Mouse (Mus musculus) midbrain, embryonic 16.5 days (tissue): ENCODE data around the gene Mark4. TPM values are rescaled to one million over a fixed set of nuclear protein-coding genes. Genes with fewer than 3 reads are reported as not detected.
A peak's percentile ranks its signal among the peaks of the same experiment; 100 is the strongest.

Source experiments
- ATAC-seq: fragments of 200-750 bp; cut with Nextera tagmentation; 2 replicates; pipeline ENCODE4 v1.8.0; 2017; ENCODE audit warnings: moderate TSS enrichment
- H3K27ac ChIP-seq: fragments of 300-500 bp; sonication (generic); 2 replicates; pipeline ENCODE4 v1.5.1; 2014; ENCODE audit warnings: mild to moderate bottlenecking, low read length, mixed read lengths
- H3K27me3 ChIP-seq: fragments of 300-500 bp; sonication (generic); 2 replicates; pipeline ENCODE4 v1.6.1; 2014; ENCODE audit warnings: low read depth, low read length, mixed read lengths; ENCODE audit not compliant: control insufficient read depth, insufficient read depth
- H3K36me3 ChIP-seq: fragments of 300-500 bp; sonication (generic); 2 replicates; pipeline ENCODE4 v1.6.1; 2014; ENCODE audit warnings: mild to moderate bottlenecking, low read length, moderate library complexity, mixed read lengths; ENCODE audit not compliant: control insufficient read depth, insufficient read depth
- H3K4me1 ChIP-seq: fragments of 300-500 bp; sonication (generic); 2 replicates; pipeline ENCODE4 v1.6.1; 2014; ENCODE audit warnings: mild to moderate bottlenecking, low read length, mixed read lengths; ENCODE audit not compliant: control insufficient read depth, insufficient read depth
- H3K4me2 ChIP-seq: fragments of 300-500 bp; sonication (generic); 2 replicates; pipeline ENCODE4 v1.6.1; 2014; ENCODE audit warnings: mild to moderate bottlenecking, low read length, mixed read lengths
- H3K4me3 ChIP-seq: fragments of 300-500 bp; sonication (generic); 2 replicates; pipeline ENCODE4 v1.5.1; 2014; ENCODE audit warnings: low read depth, mild to moderate bottlenecking, low read length, moderate library complexity, mixed read lengths
- H3K9ac ChIP-seq: fragments of 300-500 bp; sonication (generic); 2 replicates; pipeline ENCODE4 v1.6.1; 2014; ENCODE audit warnings: low read depth, low read length, mixed read lengths
- H3K9me3 ChIP-seq: fragments of 300-500 bp; sonication (generic); replicated peaks from 2 replicates; pipeline ENCODE4 v1.6.1; 2014; ENCODE audit warnings: mild to moderate bottlenecking, low read length, mixed read lengths; ENCODE audit not compliant: control insufficient read depth, poor library complexity, severe bottlenecking
- WGBS: fragments of 180-500 bp; shearing (Covaris S2); extraction: QIAGEN DNeasy Blood & Tissue Kit; methylation state at CpG from one replicate; pipeline ENCODE4 v1.1.7; 2014; 5-methylcytosine and 5-hydroxymethylcytosine counted together
- polyA plus RNA-seq: library from polyadenylated mRNA; unstranded; fragments of >200 nt; fragmentation: Nextera tagmentation; extraction: Ambion mirVana; gene quantifications from 2 replicates; pipeline ENCODE4 v1.2.1, GENCODE M21; 2015

Mark4 gene
- polyA plus RNA-seq, 1 experiment from 2014 or later = 14.8 TPM

DNA sequence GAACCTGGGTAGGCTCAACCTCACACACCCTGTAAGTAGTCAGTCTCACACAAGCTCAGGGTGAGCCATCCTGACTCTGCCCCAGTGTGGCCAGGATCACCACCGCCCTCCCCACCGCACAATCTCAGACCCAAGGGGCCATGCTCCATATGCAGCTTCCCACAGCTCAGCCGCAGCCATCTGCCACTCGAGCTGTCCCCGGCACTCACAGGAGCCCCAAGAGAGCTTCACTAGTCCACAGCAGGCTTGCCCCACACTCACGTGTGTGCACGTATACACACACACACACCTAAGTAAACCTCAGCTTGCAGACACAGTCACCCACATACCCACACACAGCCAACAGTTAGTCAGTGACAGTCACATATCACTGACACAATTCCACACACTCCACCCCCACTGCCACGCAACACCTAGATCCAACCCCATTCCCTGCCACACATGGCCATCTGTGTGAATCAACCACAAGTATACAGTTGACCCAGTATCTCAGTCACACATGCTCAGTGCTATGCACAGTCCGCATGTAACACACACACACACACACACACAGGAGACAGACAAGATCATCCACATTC lies 56.0 kb downstream of the Mark4 start:
- Histone ChIP-seq H3K27ac (no peak overlapping the region), H3K36me3 (no peaks in the 10 kb centered on the region), H3K9ac (no peak overlapping the region), H3K9me3 (no peaks in the 10 kb centered on the region), H3K4me1 (peaks cover 3% of the 10 kb centered on the region), H3K4me2 (no peak overlapping the region), H3K27me3 (peaks cover 33% of the 10 kb centered on the region), H3K4me3 (no peak overlapping the region)
- 68% methylated on average over 9 of the region's 9 CpGs for WGBS
- ATAC-seq = no peak

DNA sequence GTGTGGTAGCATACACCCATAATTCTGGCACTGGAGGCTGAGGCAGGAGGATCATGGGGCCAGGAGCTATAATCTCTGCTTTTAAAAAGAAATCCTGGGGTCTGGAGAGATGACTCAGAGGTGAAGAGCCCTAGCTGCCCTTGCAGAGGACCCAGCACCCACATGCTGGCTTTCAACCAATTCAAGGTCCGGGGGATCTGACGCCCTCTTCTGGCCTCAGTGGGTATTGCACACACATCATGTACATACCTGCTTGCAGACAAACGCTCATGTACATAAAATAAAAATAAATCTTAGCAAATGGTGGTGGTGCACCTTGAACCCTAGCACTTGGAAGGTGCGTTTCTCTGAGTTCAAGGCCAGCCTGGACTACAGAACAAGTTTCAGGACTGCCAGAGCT lies 57.7 kb downstream of the Mark4 start:
- peaks cover 33% of the 10 kb centered on the region for H3K27me3 ChIP-seq
- no peak for ATAC-seq

DNA sequence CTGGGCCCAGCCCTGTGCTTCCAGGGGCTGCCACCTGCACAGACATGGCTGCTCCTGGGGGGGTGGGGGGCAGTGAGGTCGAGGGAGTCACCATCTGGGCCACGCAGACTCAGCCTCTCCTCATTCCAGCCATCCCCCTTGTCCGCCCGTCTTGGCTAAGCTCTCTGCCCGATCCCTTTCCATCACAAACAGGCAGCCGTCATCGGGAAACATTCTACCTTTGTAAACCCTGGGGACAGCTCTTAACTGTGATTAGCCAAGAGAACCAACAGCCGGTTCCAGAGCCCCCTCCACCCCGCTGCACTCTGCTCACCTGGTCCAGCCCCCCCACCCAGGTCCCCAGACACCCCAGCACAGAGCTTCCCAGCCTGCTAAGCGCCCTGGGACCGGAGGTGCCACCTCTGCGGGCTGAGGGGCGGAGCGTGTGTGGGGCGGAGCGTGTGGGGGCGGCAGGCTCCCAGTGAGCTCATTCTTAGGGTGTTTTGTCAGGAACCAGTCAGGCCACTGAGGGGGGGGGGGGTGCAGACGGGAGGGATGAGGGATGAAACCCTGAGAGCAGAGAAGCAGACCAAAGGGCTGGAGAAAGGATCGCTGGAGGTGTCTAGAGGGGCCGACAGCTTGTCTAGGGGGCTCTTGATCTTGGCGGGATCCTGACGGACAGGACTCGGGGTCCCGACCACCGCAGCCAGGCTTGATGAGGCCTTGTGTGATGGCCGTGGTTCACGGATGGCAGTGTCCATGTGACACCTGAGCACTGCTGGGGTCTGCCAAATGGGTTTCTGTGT lies 58.9 kb downstream of the Mark4 start:
- no peak overlapping the region for H3K27ac ChIP-seq
- H3K27me3 ChIP-seq = peaks cover 30% of the 10 kb centered on the region
- peak overlapping the region; percentile 20 for H3K4me3 ChIP-seq
- H3K9me3 ChIP-seq = no peaks in the 10 kb centered on the region
- H3K36me3 ChIP-seq = peaks cover 11% of the 10 kb centered on the region
- peak overlapping the region; percentile 31 for H3K9ac ChIP-seq
- ATAC-seq = no peak
- peaks cover 3% of the 10 kb centered on the region for H3K4me1 ChIP-seq
- 4% methylated on average over 26 of the region's 27 CpGs for WGBS
- peak overlapping the region; percentile 46 for H3K4me2 ChIP-seq

More for the DNA sequence above, 57.7 kb downstream of the Mark4 start:
- no peak overlapping the region for H3K27ac ChIP-seq
- peaks cover 3% of the 10 kb centered on the region for H3K4me1 ChIP-seq
- H3K9ac ChIP-seq = no peak overlapping the region
- no peaks in the 10 kb centered on the region for H3K9me3 ChIP-seq
- H3K4me3 ChIP-seq = no peak overlapping the region
- 83% methylated on average over 4 of the region's 4 CpGs for WGBS
- H3K36me3 ChIP-seq = no peaks in the 10 kb centered on the region
- H3K4me2 ChIP-seq = no peak overlapping the region

DNA sequence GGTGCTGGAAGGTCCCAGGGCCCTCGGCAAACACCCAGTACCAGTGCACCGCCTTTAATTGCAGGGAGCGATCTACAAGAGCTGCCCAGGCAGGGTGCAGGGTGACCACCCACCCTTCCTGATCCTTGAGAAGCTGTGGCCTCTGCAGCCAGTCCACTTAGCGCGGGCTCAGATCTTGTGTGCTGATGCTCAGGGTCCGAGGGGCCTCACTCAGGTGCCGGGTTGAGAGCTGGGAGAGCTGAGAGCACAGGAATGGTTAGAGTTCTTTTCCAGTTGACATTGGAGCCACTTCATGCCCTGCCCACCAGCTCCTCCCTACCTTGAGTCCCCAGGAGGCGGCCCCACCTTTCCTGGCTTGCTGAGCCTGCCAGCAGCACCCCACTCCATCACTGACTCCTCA lies 64.1 kb downstream of the Mark4 start:
- Histone ChIP-seq H3K9me3 (no peaks in the 10 kb centered on the region), H3K4me2 (no peak overlapping the region), H3K4me3 (no peak overlapping the region), H3K4me1 (no peaks in the 10 kb centered on the region), H3K27ac (no peak overlapping the region), H3K27me3 (0 out of 2 replicates have a peak, but pooled peaks cover 4% of the 10 kb centered on the region), H3K9ac (no peak overlapping the region), H3K36me3 (peaks cover 56% of the 10 kb centered on the region)
- WGBS = 89% methylated on average over 8 of the region's 8 CpGs
- no peak for ATAC-seq

DNA sequence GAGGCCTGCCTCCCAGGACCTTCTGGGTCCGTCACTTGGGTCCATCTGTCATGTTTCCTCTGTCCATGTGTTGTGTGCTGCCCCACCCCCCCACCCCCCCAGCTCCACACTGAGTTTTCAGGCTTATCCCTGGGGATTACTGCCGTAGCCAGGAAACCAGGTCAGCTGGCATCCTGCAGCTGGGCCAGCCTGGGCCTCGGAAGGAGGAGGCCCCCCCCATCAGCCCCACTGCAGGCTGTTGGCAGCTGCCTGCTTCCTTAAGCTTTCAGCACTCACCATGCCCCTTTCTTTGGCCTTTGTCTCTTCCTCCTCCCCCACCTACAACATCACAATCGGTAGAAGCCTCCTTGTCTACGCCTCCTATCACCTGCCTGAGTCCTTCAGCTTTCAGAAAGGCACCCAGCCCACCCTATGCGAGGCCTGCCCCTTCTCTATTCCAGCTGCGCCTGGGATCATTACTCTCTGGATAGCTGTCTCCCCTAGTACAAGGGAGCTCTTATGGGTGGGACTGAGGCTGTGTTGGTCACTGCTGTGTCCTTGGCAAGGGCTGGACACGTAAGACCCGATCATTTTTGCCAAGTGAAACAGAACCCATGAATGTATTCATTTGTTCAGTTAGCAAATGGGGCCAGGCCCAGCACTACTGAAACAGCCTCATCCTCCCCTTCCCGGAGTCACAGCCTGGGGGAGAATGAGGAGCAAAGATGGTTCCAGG lies 69.8 kb downstream of the Mark4 start:
- Histone ChIP-seq H3K36me3 (peaks cover 64% of the 10 kb centered on the region), H3K4me3 (no peak overlapping the region), H3K4me1 (peaks cover 2% of the 10 kb centered on the region; the same call in 1 of the 2 replicates), H3K27me3 (no peaks in the 10 kb centered on the region), H3K4me2 (no peak overlapping the region), H3K9me3 (no peaks in the 10 kb centered on the region), H3K27ac (peak overlapping the region; percentile 71), H3K9ac (0 out of 2 replicates have a peak overlapping the region, but pooled peaks have one; percentile 34)
- WGBS = 43% methylated on average over 9 of the region's 10 CpGs
- no peak for ATAC-seq

DNA sequence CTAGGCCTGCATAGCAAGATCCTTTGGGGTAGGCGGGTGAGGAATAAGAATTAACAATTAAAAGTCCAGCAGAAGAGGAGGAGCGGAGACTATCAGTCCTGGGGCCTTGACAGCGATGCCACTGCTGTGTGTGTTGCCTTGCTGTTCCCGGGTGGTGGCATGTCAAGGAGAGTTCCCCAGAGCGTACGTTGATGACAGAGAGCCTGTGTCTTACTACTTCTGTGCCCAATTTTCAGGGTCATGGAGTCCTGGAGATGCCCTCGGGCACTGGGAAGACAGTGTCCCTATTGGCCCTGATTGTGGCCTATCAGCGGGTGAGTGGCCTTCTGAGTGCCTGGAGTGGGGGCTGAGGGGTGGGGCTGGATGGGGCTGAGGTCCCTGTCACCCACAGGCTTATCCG lies 74.9 kb downstream of the Mark4 start:
- H3K27ac ChIP-seq = no peak overlapping the region
- no peak overlapping the region for H3K9ac ChIP-seq
- WGBS = 91% methylated on average over 9 of the region's 9 CpGs
- no peak overlapping the region for H3K4me3 ChIP-seq
- peaks cover 23% of the 10 kb centered on the region for H3K36me3 ChIP-seq
- H3K4me2 ChIP-seq = no peak overlapping the region
- H3K27me3 ChIP-seq = no peaks in the 10 kb centered on the region
- H3K9me3 ChIP-seq = no peaks in the 10 kb centered on the region
- no peak for ATAC-seq
- H3K4me1 ChIP-seq = peaks cover 15% of the 10 kb centered on the region

DNA sequence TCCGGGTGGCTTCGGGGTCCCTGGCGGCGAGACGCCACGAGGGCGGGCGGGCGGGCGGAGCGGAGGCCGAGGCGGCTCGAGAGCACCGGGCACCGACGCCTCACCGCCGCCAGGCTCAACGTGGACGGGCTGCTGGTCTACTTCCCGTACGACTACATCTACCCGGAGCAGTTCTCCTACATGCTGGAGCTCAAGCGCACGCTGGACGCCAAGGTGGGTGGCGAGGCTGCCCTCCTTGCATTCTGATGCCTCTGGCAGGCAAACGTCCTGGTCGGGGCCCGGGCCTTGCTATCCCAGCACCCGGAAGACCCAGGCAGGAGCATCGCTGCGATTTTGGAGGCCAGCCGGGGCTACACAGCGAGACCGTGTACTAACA lies 76.5 kb downstream of the Mark4 start:
- WGBS = 1% methylated on average over 20 of the region's 37 CpGs
- Histone ChIP-seq H3K27me3 (no peaks in the 10 kb centered on the region), H3K36me3 (peaks cover 9% of the 10 kb centered on the region), H3K4me3 (peak overlapping the region; percentile 94), H3K9me3 (no peaks in the 10 kb centered on the region), H3K9ac (peak overlapping the region; percentile 93), H3K27ac (peak overlapping the region; percentile 68), H3K4me2 (peak overlapping the region; percentile 85), H3K4me1 (peaks cover 13% of the 10 kb centered on the region)
- peak; percentile 60 for ATAC-seq

DNA sequence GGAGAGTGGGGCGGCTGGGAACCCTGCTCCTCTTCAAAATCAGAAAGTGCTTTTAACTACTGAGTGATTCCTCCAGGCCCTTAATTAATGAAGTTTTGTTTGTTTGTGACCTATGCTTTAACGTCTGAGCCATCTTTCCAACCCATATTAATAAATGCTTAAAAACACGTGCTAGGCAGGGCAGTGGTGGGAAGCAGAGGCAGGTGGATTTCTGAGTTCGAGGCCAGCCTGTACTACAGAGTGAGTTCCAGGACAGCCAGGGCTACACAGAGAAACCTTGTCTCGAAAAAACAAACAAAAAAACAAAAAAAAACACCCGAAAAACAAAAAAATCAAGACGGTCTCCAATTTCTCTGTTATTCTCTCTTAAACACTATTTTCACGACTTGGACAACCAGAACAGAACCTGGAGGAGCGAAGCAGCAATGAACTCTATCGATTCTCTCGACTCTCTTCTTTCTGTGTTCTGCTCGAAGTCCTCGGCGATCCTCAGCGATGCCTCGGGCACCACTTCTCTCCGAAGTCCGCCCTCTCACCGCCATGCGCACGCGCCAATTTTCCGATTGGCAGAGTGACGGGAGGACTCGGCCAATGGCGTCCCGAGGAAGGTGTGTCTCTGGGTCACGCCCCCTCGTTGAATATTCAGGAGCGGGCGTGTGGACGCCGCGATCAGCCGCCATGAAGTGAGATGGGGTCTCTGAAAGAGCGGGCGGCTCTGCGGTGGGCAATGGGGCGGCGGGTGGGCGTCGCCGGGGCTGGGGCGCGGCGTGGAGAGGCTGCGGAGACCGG lies 77.0 kb downstream of the Mark4 start, which contains the start of gene Ercc2:
Gene Ercc2, plus strand, starts transcription at position 634 of the 789 bp plus-strand sequence.
- peak within 1 kb of the TSS; percentile 85 for H3K4me2 ChIP-seq
- H3K4me1 ChIP-seq = peaks cover 13% of the 10 kb centered on the region
- peaks cover 4% of the 10 kb centered on the region for H3K36me3 ChIP-seq
- peak within 1 kb of the TSS; percentile 94 for H3K4me3 ChIP-seq
- peak within 1 kb of the TSS; percentile 68 for H3K27ac ChIP-seq
- WGBS = 7% methylated on average over 38 of the region's 48 CpGs
- H3K9ac ChIP-seq = peak within 1 kb of the TSS; percentile 93
- H3K9me3 ChIP-seq = no peaks in the 10 kb centered on the region
- no peaks in the 10 kb centered on the region for H3K27me3 ChIP-seq
- ATAC-seq = peak; percentile 96
